Mouse (Mus musculus): ENCODE data around the gene Atp10b.

DNA sequence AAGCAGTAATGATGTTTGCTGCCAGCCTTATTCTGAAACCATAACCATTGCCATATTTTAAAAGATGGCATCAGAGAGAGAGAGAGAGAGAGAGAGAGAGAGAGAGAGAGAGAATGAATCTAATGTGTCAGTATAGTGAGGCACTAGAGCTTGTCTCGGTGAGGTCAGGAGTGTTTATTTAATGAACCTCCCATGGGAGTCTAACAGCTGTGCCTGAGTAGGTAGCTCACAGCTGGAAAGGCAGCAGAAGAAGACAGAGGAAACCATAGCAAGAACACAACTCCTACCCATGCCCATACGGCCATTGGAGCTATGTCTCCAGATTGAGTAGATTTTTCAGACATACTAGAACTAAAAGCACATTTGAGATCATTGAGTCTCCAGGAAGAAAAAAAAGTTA, 49.1 kb downstream of the Atp10b start:
- TF ChIP-seq POLR2A (IDR thresholded peaks at IDR 0.05; ENCODE audit: borderline replicate concordance, extremely low read depth, low read depth, low read length) (no peak), CTCF (IDR thresholded peaks at IDR 0.05; ENCODE audit: insufficient read depth, low read length) (no peak)

All from lung, adult 2 months (tissue).